Mouse (Mus musculus) liver, adult 2 months (tissue): ENCODE results near the gene Atp6v0d1.

ENCODE experiments used
- CTCF ChIP-seq: fragments of 200-500 bp; IDR thresholded peaks from 2 replicates; pipeline ENCODE4 v1.5.1; 2011; ENCODE audit warnings: low read depth, low read length, control low read depth
- POLR2A ChIP-seq: fragments of 200-500 bp; IDR thresholded peaks from 2 replicates; pipeline ENCODE4 v1.6.1; 2011; ENCODE audit warnings: low read length, control low read depth; ENCODE audit not compliant: insufficient read depth; ENCODE audit errors: extremely low read depth

GRCm38 (mm10) chr8:105482123-105482522, 83.7 kb downstream of the Atp6v0d1 start:
- TF ChIP-seq POLR2A: no peak
- no peak for TF ChIP-seq CTCF
